Mouse (Mus musculus): ENCODE measurements at regions not wholly inside any gene's neighbourhood (a gene's known extent, or its start where the extent isn't known, plus 50 kb on each side); places are given as distances from the start of the nearest gene placed in this dataset.

DNA sequence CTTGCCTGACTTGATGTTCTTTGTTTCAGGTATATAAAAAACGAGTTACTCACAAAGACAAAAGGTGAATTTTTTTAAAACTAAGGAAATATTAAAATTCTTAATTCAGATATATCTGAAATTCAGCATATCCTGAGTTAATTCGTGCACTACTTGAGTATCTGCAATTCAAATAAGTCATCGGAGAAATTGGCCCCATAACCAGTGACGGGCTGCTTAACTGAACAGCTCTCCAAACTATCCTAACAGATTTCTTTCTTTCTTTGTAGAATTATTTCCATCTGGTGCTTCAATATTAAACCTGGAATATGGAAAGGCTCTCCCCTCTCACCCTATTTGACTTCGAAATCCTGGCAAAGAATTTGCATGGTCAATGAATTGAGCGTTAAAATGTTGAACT, 202.2 kb upstream of the Cxadr start:
- H3K27me3 ChIP-seq (ENCODE audit: insufficient read depth, low read length): no peaks in the 10 kb centered on the region
- H3K4me1 ChIP-seq (replicated peaks; ENCODE audit: insufficient read depth, low read length): no peaks in the 10 kb centered on the region
- ATAC-seq (replicated peaks; ENCODE audit: low FRiP score, low read depth) (no peak), DNase-seq (ENCODE audit: low spot score) (no peak)
- no peak overlapping the region for H3K27ac ChIP-seq
- H3K9me3 ChIP-seq (replicated peaks; ENCODE audit: low read length): no peaks in the 10 kb centered on the region
- TF ChIP-seq CTCF (IDR thresholded peaks at IDR 0.05; ENCODE audit: low read depth): no peak
- no peaks in the 10 kb centered on the region for H3K36me3 ChIP-seq (ENCODE audit: insufficient read depth, low read length)
- no peak overlapping the region for H3K9ac ChIP-seq (ENCODE audit: low read depth, low read length)
- H3K4me3 ChIP-seq (replicated peaks; ENCODE audit: low read depth, low read length): no peak overlapping the region
- H3K4me2 ChIP-seq (ENCODE audit: low read length): no peak overlapping the region
- WGBS: 77% methylated on average over 6 of the region's 6 CpGs

DNA sequence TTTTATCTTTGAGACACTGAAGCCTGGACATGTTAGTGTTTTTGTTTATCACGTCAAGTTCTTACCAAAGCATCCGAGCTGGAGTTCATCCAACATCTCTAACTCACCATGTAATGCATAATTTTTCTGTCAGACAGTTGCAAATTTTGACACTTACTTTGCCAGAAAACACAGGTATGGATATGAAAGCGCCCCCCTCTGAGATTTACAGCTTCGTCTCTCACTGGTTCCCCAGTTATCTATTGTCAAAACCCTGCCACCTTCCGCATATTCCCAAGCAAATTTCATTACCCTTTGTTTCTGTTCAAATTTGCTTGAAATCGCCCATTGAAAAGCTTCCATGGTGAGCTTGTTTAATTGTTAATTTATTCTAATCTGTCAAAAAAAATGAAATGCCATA, 202.7 kb upstream of the Cxadr start:
- ATAC-seq (replicated peaks; ENCODE audit: low FRiP score, low read depth) (no peak), DNase-seq (ENCODE audit: low spot score) (no peak)
- H3K4me3 ChIP-seq (replicated peaks; ENCODE audit: low read depth, low read length): no peak overlapping the region
- H3K9me3 ChIP-seq (replicated peaks; ENCODE audit: low read length): no peaks in the 10 kb centered on the region
- H3K9ac ChIP-seq (ENCODE audit: low read depth, low read length): no peak overlapping the region
- no peak overlapping the region for H3K27ac ChIP-seq
- TF ChIP-seq CTCF (IDR thresholded peaks at IDR 0.05; ENCODE audit: low read depth): no peak
- H3K4me2 ChIP-seq (ENCODE audit: low read length): no peak overlapping the region
- H3K36me3 ChIP-seq (ENCODE audit: insufficient read depth, low read length): no peaks in the 10 kb centered on the region
- no peaks in the 10 kb centered on the region for H3K4me1 ChIP-seq (replicated peaks; ENCODE audit: insufficient read depth, low read length)
- H3K27me3 ChIP-seq (ENCODE audit: insufficient read depth, low read length): no peaks in the 10 kb centered on the region
- 80% methylated on average over 6 of the region's 6 CpGs for WGBS

DNA sequence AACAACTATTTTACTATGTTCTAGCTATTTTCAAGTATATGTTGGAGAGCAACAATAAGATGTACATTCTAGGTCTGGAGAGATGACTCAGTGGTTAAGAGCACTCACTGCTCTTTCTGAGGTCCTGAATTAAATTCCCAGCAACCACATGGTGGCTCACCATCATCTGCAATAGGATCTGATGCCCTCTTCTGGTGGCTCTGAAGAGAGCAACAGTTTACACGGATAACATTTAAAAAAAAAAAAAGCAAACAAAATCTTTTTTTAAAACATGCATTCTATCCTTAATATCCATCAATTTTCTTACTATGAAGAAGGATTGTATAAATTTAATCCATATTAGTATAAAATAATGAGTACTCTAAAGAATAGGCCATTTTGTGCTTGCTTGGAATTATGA, 204.7 kb upstream of the Cxadr start:
- no peaks in the 10 kb centered on the region for H3K9me3 ChIP-seq (replicated peaks; ENCODE audit: low read length)
- no peak overlapping the region for H3K27ac ChIP-seq
- H3K4me2 ChIP-seq (ENCODE audit: low read length): no peak overlapping the region
- DNase-seq (ENCODE audit: low spot score) (no peak), ATAC-seq (replicated peaks; ENCODE audit: low FRiP score, low read depth) (no peak)
- TF ChIP-seq CTCF (IDR thresholded peaks at IDR 0.05; ENCODE audit: low read depth): peak; percentile 23; the same call in 1 of the 2 replicates
- no peak overlapping the region for H3K9ac ChIP-seq (ENCODE audit: low read depth, low read length)
- WGBS: 56% methylated on average over 1 of the region's 1 CpGs
- no peaks in the 10 kb centered on the region for H3K27me3 ChIP-seq (ENCODE audit: insufficient read depth, low read length)
- H3K4me3 ChIP-seq (replicated peaks; ENCODE audit: low read depth, low read length): no peak overlapping the region
- no peaks in the 10 kb centered on the region for H3K4me1 ChIP-seq (replicated peaks; ENCODE audit: insufficient read depth, low read length)
- no peaks in the 10 kb centered on the region for H3K36me3 ChIP-seq (ENCODE audit: insufficient read depth, low read length)

DNA sequence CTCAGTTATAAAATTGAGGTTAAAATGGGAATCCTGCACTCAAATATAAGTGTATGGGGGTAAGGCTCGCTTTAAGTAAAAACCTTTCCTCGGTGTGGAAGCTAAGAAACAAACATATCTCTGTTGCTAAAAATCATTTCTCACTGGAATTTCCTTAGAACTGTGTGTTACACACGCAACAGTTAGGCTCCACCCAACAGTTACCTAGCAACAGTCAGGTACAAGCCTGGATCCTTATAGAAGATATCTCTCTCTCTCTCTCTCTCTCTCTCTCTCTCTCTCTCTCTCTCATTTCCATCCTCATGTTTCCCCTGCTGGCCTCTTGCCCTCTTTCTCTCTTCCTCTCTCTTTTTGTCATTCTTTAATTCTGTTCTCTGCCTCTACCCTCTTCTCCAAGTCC, 211.1 kb upstream of the Cxadr start:
- H3K27me3 ChIP-seq (ENCODE audit: insufficient read depth, low read length): no peaks in the 10 kb centered on the region
- no peak overlapping the region for H3K4me3 ChIP-seq (replicated peaks; ENCODE audit: low read depth, low read length)
- 89% methylated on average over 3 of the region's 3 CpGs for WGBS
- no peak overlapping the region for H3K4me2 ChIP-seq (ENCODE audit: low read length)
- TF ChIP-seq CTCF (IDR thresholded peaks at IDR 0.05; ENCODE audit: low read depth): no peak
- ATAC-seq (replicated peaks; ENCODE audit: low FRiP score, low read depth) (no peak), DNase-seq (ENCODE audit: low spot score) (no peak)
- H3K9ac ChIP-seq (ENCODE audit: low read depth, low read length): no peak overlapping the region
- no peak overlapping the region for H3K27ac ChIP-seq
- no peaks in the 10 kb centered on the region for H3K4me1 ChIP-seq (replicated peaks; ENCODE audit: insufficient read depth, low read length)
- no peaks in the 10 kb centered on the region for H3K9me3 ChIP-seq (replicated peaks; ENCODE audit: low read length)
- H3K36me3 ChIP-seq (ENCODE audit: insufficient read depth, low read length): no peaks in the 10 kb centered on the region

DNA sequence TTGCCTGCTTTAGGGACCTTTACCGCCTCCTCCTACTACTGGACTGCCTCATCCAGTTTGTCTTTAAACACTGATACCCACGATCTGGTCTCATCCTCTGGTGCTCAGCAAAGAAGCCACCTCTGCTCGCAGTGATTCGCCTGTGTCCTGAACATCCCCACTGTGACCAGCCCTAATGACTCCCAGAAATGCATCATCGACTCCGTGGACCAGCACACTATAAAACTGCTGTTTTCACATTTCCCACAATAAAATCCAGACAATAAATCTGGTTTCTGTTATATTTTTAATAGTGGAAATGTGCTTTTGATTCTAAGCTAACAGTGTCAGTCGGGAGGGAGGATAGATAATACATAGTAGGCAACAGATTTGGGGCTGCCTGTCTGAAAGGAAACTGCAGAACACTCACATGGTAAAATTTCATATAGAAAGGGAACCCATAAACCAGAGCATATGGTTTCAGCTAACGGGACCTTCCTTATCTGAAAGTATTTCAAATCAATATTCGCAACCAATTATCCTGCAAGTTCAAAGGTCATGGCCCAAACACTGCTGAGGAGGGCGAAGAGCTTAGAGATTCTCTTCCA, 233.7 kb upstream of the Cxadr start:
- no peak overlapping the region for H3K9ac ChIP-seq (ENCODE audit: low read depth, low read length)
- H3K27me3 ChIP-seq (ENCODE audit: insufficient read depth, low read length): no peaks in the 10 kb centered on the region
- no peaks in the 10 kb centered on the region for H3K9me3 ChIP-seq (replicated peaks; ENCODE audit: low read length)
- no peak overlapping the region for H3K4me2 ChIP-seq (ENCODE audit: low read length)
- H3K4me1 ChIP-seq (replicated peaks; ENCODE audit: insufficient read depth, low read length): no peaks in the 10 kb centered on the region
- DNase-seq (ENCODE audit: low spot score) (no peak), ATAC-seq (replicated peaks; ENCODE audit: low FRiP score, low read depth) (no peak)
- H3K27ac ChIP-seq: no peak overlapping the region
- H3K36me3 ChIP-seq (ENCODE audit: insufficient read depth, low read length): no peaks in the 10 kb centered on the region
- whole genome bisulfite sequencing: 72% methylated on average over 10 of the region's 10 CpGs
- H3K4me3 ChIP-seq (replicated peaks; ENCODE audit: low read depth, low read length): no peak overlapping the region
- TF ChIP-seq CTCF (IDR thresholded peaks at IDR 0.05; ENCODE audit: low read depth): no peak

DNA sequence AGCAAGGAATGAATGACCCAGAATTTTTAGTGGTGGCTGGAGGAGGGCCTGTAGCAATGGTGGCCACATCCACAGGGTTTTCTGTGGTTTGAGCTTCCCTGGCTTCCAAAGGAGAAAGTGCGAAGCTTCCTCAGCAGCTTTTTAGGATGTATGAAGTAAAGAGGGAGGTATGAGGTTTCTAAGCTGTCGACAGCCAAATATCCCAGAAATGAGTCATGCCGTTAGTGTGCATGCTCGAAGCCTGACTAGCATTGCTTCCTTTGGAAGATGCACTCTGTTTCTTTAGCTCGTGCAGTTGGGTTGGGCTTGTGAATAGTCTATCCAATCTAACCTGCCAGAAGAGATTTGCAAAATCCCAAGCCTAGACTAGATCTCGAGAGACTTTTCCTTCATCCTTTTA, 240.8 kb upstream of the Cxadr start:
- Histone ChIP-seq H3K9me3 (replicated peaks; ENCODE audit: low read length) (no peaks in the 10 kb centered on the region), H3K36me3 (ENCODE audit: insufficient read depth, low read length) (no peaks in the 10 kb centered on the region), H3K4me1 (replicated peaks; ENCODE audit: insufficient read depth, low read length) (no peaks in the 10 kb centered on the region), H3K27ac (no peak overlapping the region), H3K4me3 (replicated peaks; ENCODE audit: low read depth, low read length) (no peak overlapping the region), H3K4me2 (ENCODE audit: low read length) (no peak overlapping the region), H3K27me3 (ENCODE audit: insufficient read depth, low read length) (no peaks in the 10 kb centered on the region), H3K9ac (ENCODE audit: low read depth, low read length) (no peak overlapping the region)
- no peak for TF ChIP-seq CTCF (IDR thresholded peaks at IDR 0.05; ENCODE audit: low read depth)
- ATAC-seq (replicated peaks; ENCODE audit: low FRiP score, low read depth): no peak
- WGBS: 85% methylated on average over 6 of the region's 6 CpGs
- DNase-seq (ENCODE audit: low spot score): no peak

DNA sequence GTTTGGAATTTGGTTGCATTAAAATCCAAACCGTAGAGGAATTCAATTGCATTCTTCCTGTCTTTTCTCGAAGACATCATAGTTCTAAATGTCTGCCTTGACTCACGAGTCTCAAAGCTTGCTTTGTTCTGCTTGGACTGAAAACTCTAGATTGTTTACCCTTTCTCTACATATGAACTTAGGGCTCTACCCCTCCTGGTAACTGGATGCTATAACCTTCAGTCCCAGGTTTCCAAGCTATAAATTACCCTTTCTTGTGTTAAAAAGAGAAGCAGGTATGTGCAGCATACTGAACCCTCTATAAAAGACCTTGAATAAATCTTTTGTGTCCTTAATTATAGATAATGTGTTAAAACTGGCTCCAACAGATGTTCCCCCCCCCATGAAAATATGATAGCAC, 243.7 kb upstream of the Cxadr start:
- no peak for TF ChIP-seq CTCF (IDR thresholded peaks at IDR 0.05; ENCODE audit: low read depth)
- Histone ChIP-seq H3K27me3 (ENCODE audit: insufficient read depth, low read length) (no peaks in the 10 kb centered on the region), H3K9ac (ENCODE audit: low read depth, low read length) (no peak overlapping the region), H3K4me1 (replicated peaks; ENCODE audit: insufficient read depth, low read length) (no peaks in the 10 kb centered on the region), H3K36me3 (ENCODE audit: insufficient read depth, low read length) (no peaks in the 10 kb centered on the region), H3K9me3 (replicated peaks; ENCODE audit: low read length) (no peaks in the 10 kb centered on the region), H3K4me3 (replicated peaks; ENCODE audit: low read depth, low read length) (no peak overlapping the region), H3K4me2 (ENCODE audit: low read length) (no peak overlapping the region), H3K27ac (no peak overlapping the region)
- WGBS: 28% methylated on average over 3 of the region's 3 CpGs
- DNase-seq (ENCODE audit: low spot score): peak; percentile 30
- no peak for ATAC-seq (replicated peaks; ENCODE audit: low FRiP score, low read depth)

Data from kidney, postnatal 0 days (tissue).